Mouse (Mus musculus): ENCODE measurements around the gene Espn.

The Espn gene

DNA sequence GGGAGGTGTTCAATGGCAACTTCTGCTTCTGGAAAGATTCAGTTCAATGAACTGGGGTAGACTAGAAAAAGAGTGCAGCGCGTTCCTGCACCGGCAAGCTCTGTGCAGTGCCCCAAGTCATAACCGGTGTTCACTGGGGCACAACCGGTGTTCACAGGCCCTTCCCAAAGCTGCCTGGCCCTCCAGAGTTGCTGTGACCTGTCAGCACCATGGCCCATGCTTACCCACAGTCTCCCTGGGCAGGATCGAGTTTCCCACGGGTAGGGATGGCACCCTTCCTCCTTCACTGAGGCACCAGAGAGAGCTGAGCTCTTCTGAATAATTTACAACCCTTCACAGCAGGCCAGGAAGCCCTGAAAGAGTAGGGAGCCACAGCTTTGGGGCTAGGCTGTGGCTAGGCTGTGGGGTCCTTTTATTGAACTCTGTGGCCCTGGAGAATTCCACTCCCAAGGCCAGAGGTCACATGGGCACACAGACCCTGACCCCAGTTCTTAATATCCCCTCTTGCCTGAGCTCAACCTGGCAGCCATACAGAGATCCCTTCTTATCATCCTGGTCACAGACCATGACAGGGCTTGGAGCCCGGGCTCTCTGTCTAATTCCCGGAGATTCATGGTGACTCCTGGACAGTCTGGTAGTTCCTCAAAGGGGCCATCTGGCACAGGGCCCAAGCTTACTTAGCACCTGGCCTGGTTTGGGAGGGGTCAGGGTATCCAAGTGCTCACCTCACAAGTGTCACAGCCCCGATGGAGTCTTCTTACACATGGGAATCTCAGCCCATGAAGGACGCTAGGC is 5.9 kb downstream of the Espn start:
- DNase-seq (ENCODE audit: low spot score in 2 of 2): no peak

DNA sequence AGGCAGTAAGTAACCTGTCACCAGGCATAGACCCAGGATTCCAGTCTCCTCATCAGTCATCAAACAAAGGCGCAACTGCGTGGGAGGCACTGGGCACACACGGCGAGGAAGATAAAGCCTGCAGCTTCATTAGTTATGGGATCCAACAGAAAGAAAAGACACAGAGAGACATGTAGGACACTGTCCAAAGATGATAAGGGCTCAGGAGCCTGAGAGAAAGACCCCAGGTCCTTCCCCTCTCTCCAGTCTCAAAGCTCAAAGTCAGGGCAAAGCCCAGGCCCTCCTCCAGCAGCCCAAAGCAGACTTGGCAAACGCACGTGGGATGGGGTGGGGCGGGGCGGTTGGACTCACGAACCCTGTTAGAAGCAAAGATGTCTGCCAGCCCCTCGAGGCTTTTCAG is 6.7 kb downstream of the Espn start:
- no peak for DNase-seq (ENCODE audit: low spot score in 2 of 2)

DNA sequence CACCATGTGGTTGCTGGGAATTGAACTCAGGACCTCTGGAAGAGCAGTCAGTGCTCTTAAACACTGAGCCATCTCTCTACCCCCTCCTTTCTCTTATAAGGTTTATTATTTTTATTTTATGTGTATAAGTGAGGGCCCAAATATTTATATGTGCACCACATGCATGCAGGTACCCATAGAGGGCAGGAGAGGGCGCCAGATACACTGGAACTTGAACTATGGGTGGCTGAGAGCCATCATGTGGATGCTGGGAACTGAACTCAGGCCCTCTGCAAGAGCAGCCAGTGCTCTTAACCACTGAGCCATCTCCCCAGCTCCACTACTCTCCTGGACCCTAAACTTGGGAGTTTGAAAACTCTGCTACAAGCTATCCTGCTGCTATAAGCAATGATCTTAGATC is 8.5 kb downstream of the Espn start:
- DNase-seq (ENCODE audit: low spot score in 2 of 2): no peak

DNA sequence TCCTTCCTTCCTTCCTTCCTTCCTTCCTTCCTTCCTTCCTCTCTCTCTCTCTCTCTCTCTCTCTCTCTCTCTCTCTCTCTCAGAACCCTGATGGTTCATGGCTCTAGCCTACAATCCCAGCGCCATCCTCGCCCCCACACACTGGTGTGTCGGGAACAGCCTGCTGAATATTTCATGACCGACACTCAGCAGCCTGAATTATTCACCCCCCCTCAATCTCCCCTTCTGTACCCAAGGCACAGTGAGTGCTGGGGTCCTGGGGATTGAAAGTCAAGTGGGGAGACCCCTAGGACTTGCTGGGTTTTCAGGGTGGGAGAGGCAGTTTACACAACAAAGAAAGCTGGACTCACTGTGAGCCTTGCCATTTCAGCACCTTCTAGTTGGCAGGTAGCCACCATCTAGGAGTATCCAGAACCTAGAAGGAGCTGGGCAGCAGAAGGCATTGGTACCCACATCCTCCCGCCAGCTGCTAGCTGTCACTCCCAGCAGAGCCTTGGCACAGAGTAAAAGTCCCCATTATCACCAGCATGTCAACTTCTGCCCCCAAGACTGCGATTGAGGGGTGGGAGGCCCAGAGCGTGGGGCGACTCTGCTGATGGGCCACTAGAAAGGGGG is 10.5 kb downstream of the Espn start:
- no peak for DNase-seq (ENCODE audit: low spot score in 2 of 2)

DNA sequence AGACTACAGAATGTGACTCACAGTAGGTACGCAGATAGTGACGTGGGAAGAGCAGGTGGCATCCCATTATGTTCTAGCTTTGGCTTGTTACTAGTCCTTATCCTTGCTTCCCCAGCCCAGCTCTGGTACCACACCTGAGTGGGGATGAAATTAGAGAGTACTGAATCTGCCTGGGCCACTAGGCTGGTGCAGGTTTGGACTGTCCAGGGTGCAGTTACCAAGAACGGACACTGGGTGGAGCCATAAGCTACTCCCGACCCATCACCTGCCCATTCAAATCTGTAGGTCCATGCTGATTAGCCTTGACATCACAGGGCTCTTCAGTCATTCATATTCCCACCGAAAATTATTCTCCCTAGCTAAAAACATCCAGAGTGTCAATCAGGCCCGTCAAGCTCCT is 11.7 kb downstream of the Espn start:
- DNase-seq (ENCODE audit: low spot score in 2 of 2): no peak

DNA sequence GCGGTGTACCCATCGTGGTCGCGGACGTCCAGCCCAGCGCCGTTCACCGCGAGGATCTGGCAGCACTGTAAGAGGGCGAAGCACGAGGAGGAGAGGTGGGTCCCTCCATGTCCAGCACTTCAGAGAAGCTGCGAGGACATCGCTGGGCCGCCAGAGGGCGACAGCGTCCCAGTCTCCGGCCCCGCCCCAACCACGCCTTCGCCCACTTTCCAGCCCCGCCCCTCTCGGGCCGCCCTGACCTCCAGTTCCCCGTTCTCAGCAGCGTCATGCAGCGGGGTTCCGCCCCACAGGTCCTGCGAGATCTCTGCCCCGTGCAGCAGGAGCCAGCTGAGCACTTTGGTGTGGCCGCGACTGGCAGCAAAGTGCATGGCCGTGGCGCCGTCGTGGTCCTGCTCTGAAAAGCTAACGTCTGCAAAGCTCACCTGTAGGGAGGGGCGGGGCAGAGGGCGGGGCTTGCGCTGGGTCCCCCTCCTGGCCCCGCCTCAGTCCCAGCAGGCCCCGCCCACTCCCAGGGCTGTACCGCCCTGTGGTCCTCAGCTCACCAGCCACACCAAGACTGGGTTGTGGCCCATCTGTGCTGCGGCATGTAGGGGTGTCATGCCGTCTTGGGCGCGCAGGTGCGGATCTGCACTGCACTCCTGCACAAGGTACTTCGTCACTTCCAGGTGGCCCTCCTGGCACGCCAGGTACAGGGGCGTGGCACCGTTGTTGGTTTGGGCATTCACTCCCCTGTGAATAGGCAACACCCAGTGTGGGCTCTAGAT is 13.5 kb downstream of the Espn start:
- DNase-seq (ENCODE audit: low spot score in 2 of 2): peak; percentile 49 to 62

DNA sequence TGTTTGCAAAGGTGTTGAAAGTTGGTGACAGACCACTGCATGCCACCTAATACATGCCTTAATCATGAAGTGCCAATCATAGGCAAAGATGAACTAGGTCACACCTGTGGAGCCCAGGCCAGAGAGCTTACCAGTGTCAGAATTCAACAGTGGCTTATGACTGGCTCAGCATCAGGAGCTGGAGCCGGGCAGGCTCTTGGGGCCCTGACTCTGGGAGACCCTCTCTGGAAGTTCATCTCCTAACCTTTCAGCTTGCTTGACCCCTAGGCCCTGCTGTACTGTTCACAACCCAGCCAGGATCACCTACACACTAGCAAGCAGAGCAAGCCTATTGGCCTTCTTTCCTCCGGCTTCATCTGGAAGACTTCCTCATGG is 15.3 kb downstream of the Espn start:
- no peak for DNase-seq (ENCODE audit: low spot score in 2 of 2)

DNA sequence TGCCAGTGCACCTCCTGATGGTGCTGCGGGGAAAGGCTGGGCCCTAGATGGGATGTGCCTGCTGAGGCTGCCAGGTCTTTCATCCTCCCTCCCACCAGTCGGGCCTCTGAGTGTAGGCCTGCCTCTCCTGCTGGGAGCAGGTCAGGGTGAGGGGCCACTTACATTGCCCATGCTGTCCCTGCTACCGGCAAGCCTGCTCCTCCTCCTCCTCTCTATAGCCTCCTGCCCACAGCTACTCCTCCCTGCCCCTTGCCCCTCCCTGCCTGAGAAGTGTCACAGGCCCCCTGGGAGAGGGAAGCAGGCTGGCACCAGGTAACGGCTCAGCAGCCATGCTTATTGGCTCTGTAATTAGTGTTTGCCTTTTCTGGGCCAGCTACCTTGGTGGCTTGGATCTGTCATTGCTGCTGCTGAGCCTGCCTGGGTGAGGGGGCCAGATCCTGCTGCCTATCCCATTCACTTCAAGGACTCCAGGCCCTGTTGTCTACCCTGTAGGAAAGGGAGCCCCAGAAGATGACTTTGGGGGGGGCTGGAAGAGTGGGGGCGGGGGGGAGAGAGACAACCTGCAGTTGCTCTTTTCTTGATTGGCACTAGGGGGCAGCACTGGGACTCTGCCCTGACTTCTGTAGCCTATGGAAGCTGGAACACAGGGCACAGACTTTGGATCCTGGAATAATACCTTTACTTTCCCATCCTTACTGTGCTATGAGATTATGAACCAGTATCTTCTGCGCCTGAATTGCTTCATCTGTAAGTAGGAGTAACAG is 15.9 kb downstream of the Espn start:
- DNase-seq (ENCODE audit: low spot score in 2 of 2): no peak

DNA sequence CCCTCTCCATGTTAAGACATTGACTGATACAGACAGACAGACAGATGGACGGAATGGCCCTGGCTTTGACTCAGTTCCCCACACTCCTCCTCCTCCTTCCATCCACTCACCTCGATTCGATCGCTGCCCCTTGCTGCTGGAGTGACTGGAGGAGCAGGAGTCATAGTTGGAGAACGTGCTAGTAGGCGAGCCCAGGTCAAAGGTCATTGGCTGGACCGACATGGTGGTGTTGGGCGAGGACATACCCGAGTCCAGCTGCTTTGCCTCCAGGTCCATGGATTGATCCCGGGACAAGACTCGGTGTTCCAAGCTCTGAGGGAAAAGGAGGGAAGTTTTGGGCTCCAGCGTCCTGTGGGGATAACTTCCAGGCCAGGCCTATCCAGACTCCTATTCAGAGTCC is 16.8 kb downstream of the Espn start:
- DNase-seq (ENCODE audit: low spot score in 2 of 2): no peak

DNA sequence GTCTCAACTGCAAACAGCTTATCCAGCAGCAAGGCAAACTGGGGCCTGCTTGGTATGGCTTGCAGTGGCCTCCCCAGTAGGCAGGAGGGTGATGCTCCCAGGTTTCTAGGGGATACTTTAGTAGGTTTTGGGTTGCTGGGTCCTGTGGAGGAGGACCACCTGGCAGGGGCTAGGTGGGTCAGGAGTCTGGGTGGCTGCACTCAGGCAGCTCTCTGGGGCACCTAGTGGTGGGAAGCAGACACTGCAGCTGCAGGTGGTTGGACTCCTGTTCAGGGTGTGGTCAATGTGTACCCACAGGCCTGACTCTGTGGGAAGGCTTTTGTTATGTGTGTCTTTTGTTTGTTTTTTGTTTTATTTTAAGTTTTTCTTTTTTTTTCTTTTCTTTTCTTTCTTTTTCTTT is 17.7 kb downstream of the Espn start:
- no peak for DNase-seq (ENCODE audit: low spot score in 2 of 2)

DNA sequence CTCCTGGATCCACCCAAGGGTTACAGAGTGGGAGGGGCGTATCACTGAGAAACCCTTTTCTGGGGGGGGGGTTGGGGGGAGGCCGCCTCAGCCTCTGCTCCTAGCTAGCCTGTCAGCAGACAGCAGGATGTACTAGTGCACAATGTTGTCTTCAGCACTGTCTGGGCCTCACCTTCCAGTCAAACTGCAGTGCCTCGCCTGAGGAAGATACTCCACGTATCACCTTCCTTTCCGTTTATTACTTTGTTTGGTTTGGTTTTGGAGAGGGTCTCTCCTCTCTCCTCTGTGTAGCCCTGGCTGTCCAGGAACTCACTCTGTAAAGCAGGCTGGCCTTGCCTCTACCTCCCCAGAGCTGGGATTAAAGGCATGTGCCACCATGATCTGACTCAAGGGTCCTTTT is 19.0 kb downstream of the Espn start:
- no peak for DNase-seq (ENCODE audit: low spot score in 2 of 2)

DNA sequence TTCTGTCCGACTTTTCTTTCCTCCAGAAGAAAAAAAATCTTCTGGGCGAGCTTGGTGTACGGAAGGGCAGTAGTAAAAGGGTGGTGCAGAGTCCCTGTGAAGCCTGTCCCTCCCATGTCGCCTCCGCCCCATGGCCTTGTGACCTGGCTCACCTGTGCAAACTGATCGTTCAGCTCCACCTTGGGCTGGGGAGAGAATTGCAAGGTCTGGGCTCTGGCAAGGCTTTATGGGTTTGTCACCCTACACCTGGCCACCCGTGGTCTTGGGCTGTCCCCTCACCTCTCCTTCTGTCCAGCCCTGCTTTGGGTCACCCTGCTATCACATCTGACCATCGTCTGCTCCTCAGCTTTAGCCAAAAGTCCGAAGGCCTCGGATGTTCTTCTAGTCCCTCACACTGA is 19.4 kb downstream of the Espn start:
- no peak for DNase-seq (ENCODE audit: low spot score in 2 of 2)

DNA sequence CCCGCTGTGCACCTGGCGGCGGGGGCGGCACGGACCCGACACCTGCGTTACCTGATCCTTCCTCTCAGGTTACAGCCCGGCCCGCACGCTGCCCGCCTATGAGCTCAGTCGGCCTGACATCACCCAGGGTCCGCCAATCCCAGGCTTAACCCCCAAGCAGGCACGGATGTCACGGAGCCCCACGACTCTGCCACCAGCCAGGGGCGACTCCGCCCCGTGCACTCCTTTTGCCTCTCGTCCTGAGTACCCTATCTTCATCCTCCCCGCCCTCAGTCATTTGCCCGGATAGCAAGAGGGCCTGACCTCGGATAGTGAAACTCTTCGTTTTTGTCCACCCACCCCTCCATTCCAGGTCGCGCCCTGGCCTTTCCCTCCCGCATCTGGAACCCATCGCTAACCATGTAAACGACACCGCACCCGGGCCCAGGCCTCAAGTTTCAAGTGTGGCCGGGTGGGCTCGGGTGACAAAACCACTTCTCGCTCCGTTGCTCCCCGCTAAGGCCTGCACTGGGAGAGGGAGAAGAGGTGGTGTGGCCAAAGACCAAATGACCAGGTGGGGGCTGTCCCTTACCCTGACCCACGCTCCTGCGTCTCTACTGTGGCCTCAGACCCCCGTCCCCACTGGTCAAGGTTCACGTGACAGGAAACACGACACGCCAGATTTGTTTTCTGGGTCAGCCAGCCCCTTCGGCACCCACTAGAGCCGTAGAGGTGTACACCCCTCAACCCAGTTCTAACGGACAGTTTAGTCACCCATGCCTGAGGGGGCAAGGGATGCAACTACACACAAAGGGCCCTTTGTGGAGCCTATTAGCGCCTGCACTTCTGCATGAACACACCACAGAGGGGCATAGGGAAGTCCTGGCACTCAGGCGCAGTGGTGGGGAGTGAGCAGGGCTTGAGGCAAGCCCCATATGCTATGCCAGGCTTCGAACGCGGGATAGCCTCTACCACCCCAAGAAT is 20.1 kb downstream of the Espn start:
- DNase-seq (ENCODE audit: low spot score in 2 of 2): no peak

DNA sequence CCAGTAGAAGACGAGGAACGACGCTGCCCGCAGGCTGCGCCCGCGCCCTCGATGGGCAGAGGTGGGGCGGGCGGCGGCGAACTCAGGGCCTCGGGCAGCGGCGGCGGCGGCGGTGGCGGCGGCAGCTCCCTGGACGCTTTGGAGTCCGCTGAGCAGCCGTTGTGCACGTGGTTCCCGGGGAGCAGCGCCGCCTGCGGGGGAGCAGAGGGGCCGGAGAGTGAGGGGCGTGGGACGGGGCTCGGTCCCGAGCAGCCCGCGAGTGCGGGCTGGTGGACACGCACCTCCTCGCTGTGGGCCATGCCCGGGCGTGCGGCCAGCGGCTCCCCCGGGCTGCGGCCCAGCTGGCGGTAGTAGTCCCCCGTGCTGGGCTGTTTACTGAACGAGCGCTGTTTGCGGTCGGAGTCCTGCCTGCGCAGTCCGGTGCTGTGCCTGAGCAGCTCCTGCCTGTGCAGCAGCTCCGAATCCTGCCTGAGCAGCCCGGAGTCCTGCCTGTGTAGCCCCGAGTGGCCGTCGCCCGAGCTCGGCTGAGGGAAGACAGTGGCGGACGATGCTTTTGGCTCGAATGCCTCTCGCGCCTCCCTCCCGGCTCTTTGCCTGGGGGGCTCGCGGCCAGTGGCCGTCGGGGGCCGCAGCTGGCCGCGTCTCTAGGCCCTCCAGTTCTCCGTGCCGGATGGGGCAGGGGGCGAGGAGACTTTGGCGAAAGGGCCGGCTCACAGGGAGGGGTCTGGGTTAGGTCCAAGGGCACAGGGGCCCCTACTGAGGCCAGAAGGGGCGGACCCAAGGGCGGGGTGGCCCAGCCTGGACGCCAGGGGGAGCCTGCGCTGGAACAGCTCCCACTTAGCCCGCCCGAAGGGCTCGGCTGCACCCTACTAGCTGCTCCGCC is 21.2 kb downstream of the Espn start:
- DNase-seq (ENCODE audit: low spot score in 2 of 2): no peak

DNA sequence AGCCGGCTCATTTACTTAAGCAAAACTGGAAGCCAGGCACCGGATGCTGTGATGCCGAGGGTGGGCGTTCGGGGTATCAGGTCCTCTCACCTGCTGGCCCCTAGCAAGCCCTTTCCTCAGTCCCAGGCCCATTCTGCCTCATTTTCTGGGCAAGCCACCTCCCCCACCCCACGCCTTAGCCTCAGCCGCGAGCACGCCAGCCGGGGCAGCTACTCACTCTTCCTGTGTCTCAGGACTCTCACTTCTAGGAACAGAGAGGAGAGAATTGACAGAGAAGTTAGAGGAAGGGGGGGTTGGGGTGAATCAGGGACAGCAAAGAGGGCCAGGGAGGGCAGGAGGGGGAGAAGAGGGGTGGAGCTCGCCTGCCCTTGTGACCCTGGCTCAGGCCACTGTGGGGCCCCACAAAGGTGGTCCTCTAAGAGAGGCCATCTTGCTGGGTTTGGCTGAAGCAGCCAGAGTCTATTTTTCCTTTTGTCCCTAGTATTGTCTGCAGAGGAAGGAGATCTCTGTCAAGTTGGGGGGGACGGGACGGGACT is 22.7 kb downstream of the Espn start:
- DNase-seq (ENCODE audit: low spot score in 2 of 2): no peak

DNA sequence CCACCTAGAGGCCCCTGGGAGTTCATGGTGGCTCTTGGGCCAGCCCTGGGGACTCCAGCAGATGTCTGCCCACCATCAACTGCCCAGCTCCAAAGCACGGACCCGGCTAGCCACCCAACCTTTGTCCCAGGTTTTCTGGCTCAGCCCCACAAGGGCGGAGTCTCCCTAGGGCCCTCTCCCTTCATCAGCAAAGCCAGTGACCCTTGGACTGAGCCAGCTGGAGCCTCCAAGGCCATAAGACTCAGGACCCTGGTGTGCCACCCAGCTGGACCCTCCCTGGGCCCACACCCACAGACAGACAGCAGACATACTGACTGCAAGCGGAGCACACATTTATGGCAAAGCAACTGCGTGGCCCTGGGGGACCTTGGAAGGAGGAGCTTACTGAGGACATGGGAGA is 23.4 kb downstream of the Espn start:
- no peak for DNase-seq (ENCODE audit: low spot score in 2 of 2)

DNA sequence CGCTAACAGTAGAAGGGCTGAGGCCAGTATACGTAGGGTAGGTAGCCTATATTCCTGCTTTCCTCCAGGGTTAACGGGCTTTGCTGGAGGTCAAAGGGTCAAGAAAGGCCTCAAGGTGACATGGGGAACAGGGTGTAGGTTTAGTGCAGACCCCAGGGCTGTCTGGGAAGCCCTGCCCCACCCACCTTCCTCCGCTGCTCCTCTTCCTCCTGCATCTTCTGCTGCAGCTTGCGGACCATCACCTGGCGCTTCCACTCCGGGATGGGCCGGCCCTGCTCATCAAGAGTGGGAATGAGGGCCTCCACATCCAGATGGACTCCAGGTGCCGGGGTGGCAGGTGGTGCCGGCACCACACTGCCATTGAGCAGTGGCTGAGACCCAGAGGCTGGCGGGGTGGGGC is 24.3 kb downstream of the Espn start:
- DNase-seq (ENCODE audit: low spot score in 2 of 2): no peak

DNA sequence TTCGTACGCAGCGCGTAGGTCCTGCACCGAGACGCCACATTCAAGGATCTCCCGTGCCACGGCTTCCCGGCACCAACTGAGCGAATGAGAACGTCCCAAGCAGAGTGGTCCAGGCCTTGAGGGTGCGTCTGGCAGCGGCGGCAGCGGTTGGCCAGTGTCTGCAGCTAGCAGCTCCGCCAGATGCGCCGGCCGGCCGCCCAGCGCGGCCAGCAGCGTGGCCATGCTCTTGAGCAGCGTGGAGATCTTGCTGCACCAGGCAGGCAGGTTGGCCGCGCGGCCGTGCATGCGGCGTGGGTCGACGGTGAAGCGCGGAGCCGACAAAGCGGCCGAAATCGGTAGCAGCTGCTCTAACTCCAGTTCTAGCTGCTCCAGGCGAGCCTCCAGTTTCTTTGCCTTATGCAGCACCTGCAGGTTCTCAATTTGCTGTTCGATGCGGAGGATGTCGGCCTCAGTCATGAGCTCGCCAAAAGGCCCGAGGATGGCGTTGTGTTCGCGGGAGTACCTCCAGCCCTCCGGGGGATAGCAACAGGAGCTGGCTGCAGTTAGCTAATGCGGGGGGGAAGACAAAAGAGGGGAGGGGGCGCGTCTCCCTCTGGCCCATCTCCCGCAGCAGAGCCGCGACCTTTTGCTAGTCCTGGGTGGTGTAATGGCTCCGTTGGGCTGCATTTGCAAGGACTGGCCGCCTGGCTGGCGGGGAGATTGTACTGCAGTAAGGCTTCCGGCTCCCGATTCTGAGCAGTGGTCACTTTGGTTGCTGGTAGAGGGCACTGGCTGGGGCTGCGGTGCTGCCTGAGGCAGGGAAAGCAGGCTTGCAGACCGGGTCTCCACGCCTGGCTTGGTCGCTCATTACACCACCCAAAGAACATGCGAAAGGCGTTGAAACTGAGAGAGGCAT is 25.9 kb downstream of the Espn start:
- DNase-seq (ENCODE audit: low spot score in 2 of 2): no peak

All from frontal cortex, postnatal 25 days (tissue).